Mouse (Mus musculus) urinary bladder, postnatal 14 days (tissue): ENCODE results near the gene Hnf1a.

Experiments
- DNase-seq: peaks from one replicate; pipeline ENCODE4 v3.0.0; 2021; ENCODE audit warnings: low spot score

Gene Hnf1a

GRCm38 (mm10) chr5:114979250-114980121, 8.6 kb upstream of the Hnf1a start:
- peak; percentile 72 for DNase-seq

GRCm38 (mm10) chr5:114978888-114979249, 8.0 kb upstream of the Hnf1a start:
- DNase-seq, result no peak

- peak; percentile 28 for DNase-seq
These were observed 7.6 kb upstream of the Hnf1a start for GRCm38 (mm10) chr5:114978473-114978872.

GRCm38 (mm10) chr5:114976935-114977334, 6.0 kb upstream of the Hnf1a start:
- no peak for DNase-seq

GRCm38 (mm10) chr5:114973131-114973530, 2.2 kb upstream of the Hnf1a start:
- no peak for DNase-seq

- DNase-seq, result no peak
These were observed 1.3 kb upstream of the Hnf1a start for GRCm38 (mm10) chr5:114972201-114972600.

- DNase-seq, result no peak
These were observed 1.2 kb downstream of the Hnf1a start for GRCm38 (mm10) chr5:114969609-114970215.

GRCm38 (mm10) chr5:114969064-114969463, 1.8 kb downstream of the Hnf1a start:
- DNase-seq, result no peak

- DNase-seq, result no peak
These were observed 2.2 kb downstream of the Hnf1a start for GRCm38 (mm10) chr5:114968651-114969050.

- DNase-seq, result no peak
These were observed 3.2 kb downstream of the Hnf1a start for GRCm38 (mm10) chr5:114967523-114968268.

- DNase-seq, result peak; percentile 47
These were observed 5.7 kb downstream of the Hnf1a start for GRCm38 (mm10) chr5:114964967-114965898.

- no peak for DNase-seq
These were observed 6.5 kb downstream of the Hnf1a start for GRCm38 (mm10) chr5:114964315-114964966.

GRCm38 (mm10) chr5:114961590-114962360, 9.1 kb downstream of the Hnf1a start:
- DNase-seq, result no peak

- no peak for DNase-seq
These were observed 12.8 kb downstream of the Hnf1a start for GRCm38 (mm10) chr5:114958069-114958468.

GRCm38 (mm10) chr5:114953326-114953725, 17.6 kb downstream of the Hnf1a start:
- no peak for DNase-seq

- DNase-seq, result no peak
These were observed 19.5 kb downstream of the Hnf1a start for GRCm38 (mm10) chr5:114951279-114951880.

- no peak for DNase-seq
These were observed 20.2 kb downstream of the Hnf1a start for GRCm38 (mm10) chr5:114950669-114951068.

GRCm38 (mm10) chr5:114949812-114950211, 21.1 kb downstream of the Hnf1a start:
- no peak for DNase-seq

GRCm38 (mm10) chr5:114949316-114949715, 21.6 kb downstream of the Hnf1a start:
- DNase-seq, result no peak

GRCm38 (mm10) chr5:114948891-114949290, 22.0 kb downstream of the Hnf1a start:
- peak; percentile 55 for DNase-seq
